Mouse (Mus musculus) heart, embryonic 14.5 days (tissue): Measurements from ENCODE around the gene Khk. TPM values are rescaled to one million over a fixed set of nuclear protein-coding genes. Genes with fewer than 3 reads are reported as not detected.
"Not testable (repeated sequence)": the region's sequence is repeated elsewhere in the genome, so short reads cannot be mapped to it uniquely, and the experiment has no call there.

Experiments used
- ATAC-seq: fragments of 200-750 bp; cut with Nextera tagmentation; 2 replicates; pipeline ENCODE4 v1.8.0; 2017; ENCODE audit warnings: low read depth, moderate TSS enrichment; ENCODE audit not compliant: insufficient number of reproducible peaks, insufficient read depth, low FRiP score
- H3K27ac ChIP-seq, 2 experiments: fragments of 200-500 bp in 1 of 2; fragments of 300-500 bp in 1 of 2; sonication (generic) in 1 of 2; replicated peaks in 1 of 2; 2 replicates each; pipeline ENCODE4 v1.5.1; 2012 to 2014; ENCODE audit warnings: low read depth in 2 of 2, low read length in 2 of 2, control low read depth in 1 of 2, mild to moderate bottlenecking in 1 of 2, mixed read lengths in 1 of 2; ENCODE audit not compliant: control insufficient read depth in 1 of 2, insufficient read depth in 1 of 2
- H3K27me3 ChIP-seq: fragments of 300-500 bp; sonication (generic); 2 replicates; pipeline ENCODE4 v1.6.1; 2014; ENCODE audit warnings: mild to moderate bottlenecking, low read length, control low read depth; ENCODE audit not compliant: control insufficient read depth, insufficient read depth
- H3K36me3 ChIP-seq: fragments of 300-500 bp; sonication (generic); 2 replicates; pipeline ENCODE4 v1.6.1; 2014; ENCODE audit warnings: mild to moderate bottlenecking, control low read depth, low read length, mixed read lengths; ENCODE audit not compliant: control insufficient read depth, insufficient read depth
- H3K4me1 ChIP-seq, 2 experiments: fragments of 200-500 bp in 1 of 2; fragments of 300-500 bp in 1 of 2; sonication (generic) in 1 of 2; 2 replicates each; pipeline ENCODE4 v1.6.1; 2012 to 2014; ENCODE audit warnings: low read length in 2 of 2, control low read depth in 1 of 2, mixed read lengths in 1 of 2; ENCODE audit not compliant: control insufficient read depth in 2 of 2, insufficient read depth in 2 of 2
- H3K4me2 ChIP-seq: fragments of 300-500 bp; sonication (generic); 2 replicates; pipeline ENCODE4 v1.6.1; 2014; ENCODE audit warnings: mild to moderate bottlenecking, low read length
- H3K4me3 ChIP-seq, 2 experiments: fragments of 200-500 bp in 1 of 2; fragments of 300-500 bp in 1 of 2; sonication (generic) in 1 of 2; 2 replicates each; pipeline ENCODE4 v1.5.1; 2012 to 2014; ENCODE audit warnings: low read length in 2 of 2, mild to moderate bottlenecking in 2 of 2, control low read depth in 1 of 2, low read depth in 1 of 2, moderate library complexity in 1 of 2; ENCODE audit not compliant: control insufficient read depth in 1 of 2, insufficient read depth in 1 of 2
- H3K9ac ChIP-seq: fragments of 300-500 bp; sonication (generic); 2 replicates; pipeline ENCODE4 v1.6.1; 2014; ENCODE audit warnings: mild to moderate bottlenecking, low read length
- H3K9me3 ChIP-seq: fragments of 300-500 bp; sonication (generic); 2 replicates; pipeline ENCODE4 v1.6.1; 2016; ENCODE audit warnings: low read length, control low read depth; ENCODE audit not compliant: control insufficient read depth
- WGBS: fragments of 180-500 bp; shearing (Covaris S2); extraction: QIAGEN DNeasy Blood & Tissue Kit; methylation state at CpG from one replicate; pipeline ENCODE4 v1.1.7; 2014; 5-methylcytosine and 5-hydroxymethylcytosine counted together
- polyA plus RNA-seq: library from polyadenylated mRNA; unstranded; fragments of >200 nt; fragmentation: Nextera tagmentation; extraction: Ambion mirVana; gene quantifications from 2 replicates; pipeline ENCODE4 v1.2.1, GENCODE M21; 2014

Gene Khk
- 9.7 and 12.1 TPM in 2 replicates for polyA plus RNA-seq

GRCm38 (mm10) chr5:30921256-30922033, at the start of gene Khk:
Gene Khk (plus strand): TSS chr5:30921431.
- Histone ChIP-seq H3K9ac (peak within 1 kb of the TSS; percentile 76), H3K4me1 (peaks cover 11 to 33% of the 10 kb centered on the region in 2 experiments), H3K36me3 (peaks cover 44% of the 10 kb centered on the region), H3K4me2 (peak within 1 kb of the TSS; percentile 89), H3K4me3 (peak within 1 kb of the TSS; percentile 57 to 66), H3K27ac (peak within 1 kb of the TSS; percentile 75 to 80), H3K9me3 (no peaks in the 10 kb centered on the region), H3K27me3 (no peaks in the 10 kb centered on the region)
- peak; percentile 75 for ATAC-seq
- 2% methylated on average over 37 of the region's 40 CpGs for WGBS

- no peak for ATAC-seq
- no peak overlapping the region for H3K9ac ChIP-seq
- H3K27ac ChIP-seq: no peak overlapping the region
- no peaks in the 10 kb centered on the region for H3K27me3 ChIP-seq
- H3K36me3 ChIP-seq: peaks cover 68% of the 10 kb centered on the region
- H3K4me2 ChIP-seq: no peak overlapping the region
- H3K4me1 ChIP-seq: peaks cover 7 to 16% of the 10 kb centered on the region in 2 experiments
- no peaks in the 10 kb centered on the region for H3K9me3 ChIP-seq
- WGBS: 87% methylated on average over 9 of the region's 9 CpGs
- H3K4me3 ChIP-seq: no peak overlapping the region
Measured at GRCm38 (mm10) chr5:30872574-30872973, 48.7 kb upstream of the Khk start.

GRCm38 (mm10) chr5:30874365-30874764, 46.9 kb upstream of the Khk start:
- Histone ChIP-seq H3K9ac (no peak overlapping the region), H3K9me3 (no peaks in the 10 kb centered on the region), H3K4me2 (no peak overlapping the region), H3K4me3 (no peak overlapping the region), H3K27me3 (no peaks in the 10 kb centered on the region), H3K4me1 (peaks cover 4 to 16% of the 10 kb centered on the region in 2 experiments), H3K27ac (no peak overlapping the region), H3K36me3 (peaks cover 74% of the 10 kb centered on the region)
- 94% methylated on average over 7 of the region's 7 CpGs for WGBS
- no peak for ATAC-seq

- Histone ChIP-seq H3K27ac (no peak overlapping the region), H3K4me3 (no peak overlapping the region), H3K36me3 (peaks cover 46% of the 10 kb centered on the region), H3K4me2 (no peak overlapping the region), H3K9ac (no peak overlapping the region), H3K27me3 (no peaks in the 10 kb centered on the region), H3K9me3 (no peaks in the 10 kb centered on the region), H3K4me1 (no peaks in the 10 kb centered on the region)
- 47% methylated on average over 6 of the region's 6 CpGs for WGBS
- ATAC-seq: no peak
Measured at GRCm38 (mm10) chr5:30878616-30879015, 42.6 kb upstream of the Khk start.

- Histone ChIP-seq H3K4me2 (no peak overlapping the region), H3K4me1 (no peaks in the 10 kb centered on the region), H3K9me3 (no peaks in the 10 kb centered on the region), H3K27ac (no peak overlapping the region), H3K4me3 (no peak overlapping the region), H3K27me3 (no peaks in the 10 kb centered on the region), H3K36me3 (peaks cover 37% of the 10 kb centered on the region), H3K9ac (no peak overlapping the region)
- 73% methylated on average over 5 of the region's 5 CpGs for WGBS
- ATAC-seq: no peak
Measured at GRCm38 (mm10) chr5:30879347-30879943, 41.8 kb upstream of the Khk start.

GRCm38 (mm10) chr5:30881839-30882238, 39.4 kb upstream of the Khk start:
- peaks cover 13% of the 10 kb centered on the region for H3K36me3 ChIP-seq
- not testable (repeated sequence) for H3K27me3 ChIP-seq, H3K27ac ChIP-seq, ATAC-seq, H3K9ac ChIP-seq, H3K4me2 ChIP-seq, H3K9me3 ChIP-seq, H3K4me1 ChIP-seq, H3K4me3 ChIP-seq
- 84% methylated on average over 4 of the region's 4 CpGs for WGBS

GRCm38 (mm10) chr5:30886209-30886608, 35.0 kb upstream of the Khk start:
- WGBS: 46% methylated on average over 4 of the region's 4 CpGs
- Histone ChIP-seq H3K36me3 (peaks cover 9% of the 10 kb centered on the region), H3K4me2 (peak overlapping the region; percentile 78), H3K9ac (no peak overlapping the region), H3K27me3 (no peaks in the 10 kb centered on the region), H3K4me3 (no peak overlapping the region), H3K4me1 (peaks cover 8 to 13% of the 10 kb centered on the region in 2 experiments), H3K9me3 (no peaks in the 10 kb centered on the region), H3K27ac (no peak overlapping the region)
- ATAC-seq: no peak
